Mouse (Mus musculus): ENCODE data around the gene Rpl36al. TPM values are rescaled to one million over a fixed set of nuclear protein-coding genes. Genes with fewer than 3 reads are reported as not detected.

The Rpl36al gene
- polyA plus RNA-seq, 1 experiment: 659 TPM

DNA sequence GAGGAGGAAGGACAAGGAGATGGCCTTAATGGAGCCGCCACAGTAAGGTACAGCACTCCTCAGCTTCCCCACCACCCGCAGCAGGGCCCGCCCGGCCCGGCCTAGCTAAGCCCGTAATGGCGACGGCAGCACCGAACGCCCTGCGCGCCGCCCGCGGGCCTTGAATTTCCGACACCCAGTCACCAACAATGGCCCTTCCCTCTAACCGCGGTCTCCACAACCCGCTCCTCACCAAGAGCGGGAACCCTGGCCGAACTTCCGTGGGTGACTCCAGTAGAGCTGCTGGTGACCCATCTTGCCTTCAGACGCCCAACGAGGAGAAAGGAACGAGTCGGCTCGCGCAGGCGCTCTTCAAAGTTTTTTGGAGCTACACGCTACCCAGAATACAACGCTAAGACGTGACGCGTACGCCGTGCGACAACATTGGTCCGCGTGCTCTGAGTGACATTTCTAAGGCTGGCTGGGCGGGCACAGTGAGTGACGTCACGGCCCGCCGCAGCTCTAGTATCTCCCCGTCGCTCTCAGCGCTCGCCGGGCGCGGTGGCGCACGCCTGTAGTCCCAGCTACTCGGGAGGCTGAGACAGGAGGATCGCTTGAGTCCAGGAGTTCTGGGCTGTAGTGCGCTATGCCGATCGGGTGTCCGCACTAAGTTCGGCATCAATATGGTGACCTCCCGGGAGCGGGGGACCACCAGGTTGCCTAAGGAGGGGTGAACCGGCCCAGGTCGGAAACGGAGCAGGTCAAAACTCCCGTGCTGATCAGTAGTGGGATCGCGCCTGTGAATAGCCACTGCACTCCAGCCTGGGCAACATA lies 24.9 kb downstream of the Rpl36al start, which contains the start of gene Rps29:
Gene Rps29 (minus strand): TSS at position 422 of the 813 bp plus-strand sequence.
- peak; percentile 92 for DNase-seq (ENCODE audit: low spot score)

DNA sequence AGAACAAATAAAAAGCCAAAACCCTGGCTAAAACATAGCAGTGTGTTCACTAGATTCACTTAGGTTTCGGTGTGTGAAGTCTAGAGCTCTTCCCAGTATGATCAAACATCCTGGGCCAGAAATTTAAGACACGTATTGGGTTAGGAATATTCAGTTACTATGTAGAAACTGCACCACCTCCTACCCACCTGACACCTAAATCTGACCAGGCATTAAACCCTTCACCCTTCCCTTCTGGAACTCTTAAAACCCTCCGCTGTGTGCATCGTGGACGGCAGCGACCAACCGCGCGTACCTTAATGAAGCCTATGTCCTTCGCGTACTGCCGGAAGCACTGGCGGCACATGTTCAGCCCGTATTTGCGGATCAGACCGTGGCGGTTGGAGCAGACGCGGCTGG lies 25.5 kb downstream of the Rpl36al start:
- DNase-seq (ENCODE audit: low spot score): no peak

DNA sequence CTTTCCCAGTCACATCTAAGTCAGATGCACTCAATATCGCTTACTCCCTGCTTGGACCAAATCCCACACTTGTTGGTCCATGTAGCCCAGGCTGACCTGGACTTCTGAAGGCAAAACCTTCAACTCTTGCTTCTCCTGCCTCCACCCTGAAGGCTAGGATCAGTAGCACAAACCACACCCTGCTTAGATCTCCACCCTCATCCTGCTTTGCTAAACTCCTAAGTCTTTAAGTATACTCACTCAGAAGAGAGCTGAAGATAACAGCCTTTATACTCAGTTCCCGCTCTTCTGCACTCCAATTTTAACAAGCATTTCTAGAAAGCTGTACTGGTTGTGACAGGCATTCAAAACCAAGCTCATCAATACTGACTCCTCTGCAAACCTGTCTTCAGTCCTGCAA lies 26.8 kb downstream of the Rpl36al start:
- DNase-seq (ENCODE audit: low spot score): no peak

DNA sequence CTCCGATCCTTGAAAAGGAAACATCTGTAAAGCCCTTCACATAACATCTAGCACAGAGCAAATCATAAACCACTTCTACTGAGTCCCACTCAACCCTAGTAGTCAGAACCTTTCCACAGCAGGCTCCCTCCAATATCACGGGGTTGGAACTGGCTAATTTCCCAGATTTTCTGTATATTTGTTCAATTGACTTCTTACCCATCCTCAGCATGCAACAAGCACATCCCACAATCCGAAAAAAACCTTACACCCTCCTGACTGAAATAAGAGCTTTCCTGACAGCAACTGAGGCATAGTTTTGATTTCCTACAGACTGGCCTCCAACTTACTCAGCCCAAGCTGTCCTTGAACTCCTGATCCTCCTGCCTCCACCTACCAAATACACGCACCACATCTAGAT lies 27.4 kb downstream of the Rpl36al start:
- no peak for DNase-seq (ENCODE audit: low spot score)

DNA sequence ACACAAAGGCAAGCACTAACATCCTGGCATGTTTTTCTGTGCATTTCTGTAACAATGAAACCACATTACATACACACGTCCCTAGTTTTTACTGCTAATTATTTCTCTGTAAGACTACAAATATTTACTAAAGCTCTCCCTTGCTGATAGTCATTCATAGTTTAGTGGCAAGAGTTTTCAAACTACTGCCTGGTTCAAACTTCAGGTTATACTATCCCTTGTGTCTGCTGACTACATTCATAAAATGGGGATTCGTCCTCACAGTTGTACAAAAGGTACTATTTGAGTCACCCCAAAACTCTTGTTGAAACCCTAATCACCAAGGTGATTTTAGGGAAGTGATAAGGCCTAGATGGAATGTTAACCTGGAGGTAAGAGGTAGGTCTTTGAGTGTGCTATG lies 28.0 kb downstream of the Rpl36al start:
- no peak for DNase-seq (ENCODE audit: low spot score)

DNA sequence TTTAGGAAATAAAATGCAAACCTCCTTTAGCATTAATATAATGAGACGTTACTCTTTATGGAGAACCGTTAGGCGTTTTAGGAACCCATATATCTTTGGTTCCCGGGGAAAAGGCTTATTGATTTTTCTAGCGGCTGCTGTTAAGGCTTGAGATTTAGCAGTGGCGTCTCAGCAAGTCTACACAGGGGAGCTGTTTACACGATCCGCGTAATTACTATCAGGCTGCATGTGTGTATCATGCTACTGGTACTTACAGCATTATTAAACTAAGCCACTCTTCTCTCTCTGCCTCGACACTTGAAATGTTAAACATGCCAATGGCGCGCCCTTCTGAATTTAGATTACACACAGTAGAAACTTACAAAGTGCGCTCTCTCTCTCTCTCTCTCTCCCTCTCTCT lies 33.8 kb downstream of the Rpl36al start:
- no peak for DNase-seq (ENCODE audit: low spot score)

DNA sequence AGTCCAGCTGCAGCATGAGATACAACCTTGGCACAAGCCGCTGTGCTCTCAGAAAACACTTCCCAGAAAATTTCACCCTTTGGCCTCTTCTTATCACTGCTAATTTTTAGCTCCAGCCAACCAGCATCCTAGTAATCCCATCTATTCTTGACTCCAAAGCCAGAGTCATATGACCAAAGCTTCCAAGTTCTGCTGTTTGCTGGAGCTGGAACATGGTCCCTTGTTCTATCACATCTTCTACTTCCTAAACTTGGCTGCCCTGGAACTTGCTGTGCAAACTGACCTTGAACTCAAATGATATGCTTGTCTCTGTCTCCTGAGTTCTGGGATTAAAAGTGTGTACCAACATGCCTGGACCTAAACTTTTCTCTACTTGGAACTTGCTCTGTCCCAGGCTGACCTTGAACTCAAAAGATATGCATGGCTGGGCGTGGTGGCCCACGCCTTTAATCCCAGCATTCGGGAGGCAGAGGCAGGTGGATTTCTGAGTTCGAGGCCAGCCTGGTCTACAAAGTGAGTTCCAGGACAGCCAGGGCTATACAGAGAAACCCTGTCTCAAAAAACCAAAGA lies 36.6 kb downstream of the Rpl36al start:
- no peak for DNase-seq (ENCODE audit: low spot score)

DNA sequence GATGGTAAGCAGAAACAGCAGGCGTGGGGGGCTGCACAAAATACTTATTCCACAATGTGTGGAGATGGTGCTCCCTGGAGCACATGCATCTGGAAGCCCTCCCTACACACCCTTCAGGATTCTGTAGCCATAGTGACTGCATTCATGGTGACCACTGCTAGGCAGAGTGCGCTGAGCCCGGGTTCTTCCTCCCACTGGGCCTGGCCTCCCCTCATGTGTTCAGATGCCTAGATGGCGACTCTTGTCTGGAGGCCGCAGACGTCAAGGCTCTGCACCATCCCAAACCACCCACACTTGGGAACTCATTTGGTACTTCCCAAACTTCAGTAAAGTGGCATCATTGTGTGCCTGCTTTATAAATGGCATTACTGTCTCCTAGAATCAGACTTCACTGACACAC lies 40.4 kb downstream of the Rpl36al start:
- DNase-seq (ENCODE audit: low spot score): no peak

GRCm38 (mm10) chr12:69139841-69140240 lies 44.0 kb downstream of the Rpl36al start:
- DNase-seq (ENCODE audit: low spot score): no peak

- DNase-seq (ENCODE audit: low spot score): no peak
Measured at GRCm38 (mm10) chr12:69139201-69139600, 44.7 kb downstream of the Rpl36al start.

Other genes with a start within 250 kb of the Rpl36al start
- 1,965 and 3,164 TPM in 2 replicates for gene Rps29, start 24.9 kb downstream of the Rpl36al start, polyA plus RNA-seq (2012; rRNA removed)
- gene Lrr1, start 15.3 kb downstream of the Rpl36al start, polyA plus RNA-seq (2012; rRNA removed): 0.10 and 0.39 TPM in 2 replicates
- 27.3 and 27.4 TPM in 2 replicates for gene Mgat2, start 74 bp upstream of the Rpl36al start, polyA plus RNA-seq (2012; rRNA removed)
- gene Gm49383, start 13.0 kb upstream of the Rpl36al start, polyA plus RNA-seq (2012; rRNA removed): 1.3 and 2.1 TPM in 2 replicates
- gene Dnaaf2, start 14.3 kb upstream of the Rpl36al start, polyA plus RNA-seq (2012; rRNA removed): 2.8 TPM in 2 replicates
- 3.6 and 4.1 TPM in 2 replicates for gene Gm49384, start 20.2 kb upstream of the Rpl36al start, polyA plus RNA-seq (2012; rRNA removed)
- 3.2 and 6.5 TPM in 2 replicates for gene Pole2, start 44.1 kb upstream of the Rpl36al start, polyA plus RNA-seq (2012; rRNA removed)
- 8.4 and 14.8 TPM in 2 replicates for gene Klhdc1, start 57.1 kb upstream of the Rpl36al start, polyA plus RNA-seq (2012; rRNA removed)
- gene Klhdc2, start 112.6 kb upstream of the Rpl36al start, polyA plus RNA-seq (2012; rRNA removed): 52.8 and 61.7 TPM in 2 replicates
- 28.8 and 32.1 TPM in 2 replicates for gene Nemf, start 173.1 kb upstream of the Rpl36al start, polyA plus RNA-seq (2012; rRNA removed)
- 73.3 and 73.5 TPM in 2 replicates for gene Arf6, start 188.1 kb upstream of the Rpl36al start, polyA plus RNA-seq (2012; rRNA removed)
- gene Gm9887, start 188.4 kb upstream of the Rpl36al start, polyA plus RNA-seq (2012; rRNA removed): 0.69 TPM in 2 replicates